Comparison of ENCODE assay signal across 18 mouse cellular contexts in genomic region chr11:56786351-56786750, GRCm38 (mm10).
"Had no signal": no experiment of that assay in that cellular context is flagged by ENCODE, and none has a peak within 500 bp of the region (broad histone marks: within the 10 kb centered on the region; RNA-seq: fewer than 3 reads in every experiment).

No protein-coding gene starts in this region.

- H3K27ac ChIP-seq: lung, embryonic 15.5 days; macrophage; midbrain, embryonic 13.5 days; midbrain, embryonic 15.5 days; neural tube, embryonic 12.5 days; stomach, embryonic 15.5 days; stomach, postnatal 0 days had no signal

- H3K9ac ChIP-seq: liver, postnatal 0 days; lung, embryonic 15.5 days; midbrain, embryonic 13.5 days; midbrain, embryonic 15.5 days; neural tube, embryonic 12.5 days; stomach, embryonic 15.5 days had no signal

- H3K36me3 ChIP-seq: lung, embryonic 15.5 days; midbrain, embryonic 13.5 days; midbrain, embryonic 15.5 days; neural tube, embryonic 12.5 days; stomach, embryonic 15.5 days had no signal

- ATAC-seq: liver, postnatal 0 days; lung, postnatal 0 days; midbrain, embryonic 13.5 days; midbrain, embryonic 15.5 days had no signal

- H3K27me3 ChIP-seq: lung, embryonic 15.5 days; megakaryocyte, embryonic 14.5 days; midbrain, embryonic 13.5 days; midbrain, embryonic 15.5 days; neural tube, embryonic 12.5 days; stomach, embryonic 15.5 days had no signal

- H3K4me1 ChIP-seq: lung, embryonic 15.5 days; megakaryocyte, embryonic 14.5 days; midbrain, embryonic 13.5 days; midbrain, embryonic 15.5 days; neural tube, embryonic 12.5 days; stomach, embryonic 15.5 days had no signal

- H3K4me3 ChIP-seq: lung, embryonic 15.5 days; megakaryocyte, embryonic 14.5 days; midbrain, embryonic 13.5 days; midbrain, embryonic 15.5 days; neural tube, embryonic 12.5 days; stomach, embryonic 15.5 days had no signal

- H3K9me3 ChIP-seq: lung, embryonic 15.5 days; megakaryocyte, embryonic 14.5 days; midbrain, embryonic 13.5 days; midbrain, embryonic 15.5 days; neural tube, embryonic 12.5 days; stomach, embryonic 15.5 days had no signal

- DNase-seq: liver, postnatal 0 days; lung, adult 2 months; lung, postnatal 14 days; lung, postnatal 36 days; right cerebral cortex, postnatal 25 days; thymus, adult 2 months; thymus, postnatal 25 days; thymus, postnatal 4 days had no signal

- H3K4me2 ChIP-seq: lung, embryonic 15.5 days; midbrain, embryonic 11.5 days; midbrain, embryonic 13.5 days; midbrain, embryonic 15.5 days; neural tube, embryonic 12.5 days; stomach, embryonic 15.5 days had no signal
